Mouse (Mus musculus) kidney, embryonic 14.5 days (tissue): Measurements from ENCODE around the gene Rnft2. TPM values are rescaled to one million over a fixed set of nuclear protein-coding genes. Genes with fewer than 3 reads are reported as not detected.

Source experiments
- ATAC-seq: fragments of 200-750 bp; cut with Nextera tagmentation; 2 replicates; pipeline ENCODE4 v1.8.0; 2017; ENCODE audit warnings: moderate number of reproducible peaks, mild to moderate bottlenecking, moderate TSS enrichment, moderate library complexity; ENCODE audit not compliant: low FRiP score, low TSS enrichment
- H3K27ac ChIP-seq: fragments of 300-500 bp; sonication (generic); 2 replicates; pipeline ENCODE4 v1.5.1; 2014; ENCODE audit warnings: low read depth, mild to moderate bottlenecking, low read length, moderate library complexity, mixed read lengths
- H3K27me3 ChIP-seq: fragments of 300-500 bp; sonication (generic); 2 replicates; pipeline ENCODE4 v1.6.1; 2014; ENCODE audit warnings: mild to moderate bottlenecking, low read length; ENCODE audit not compliant: control insufficient read depth, insufficient read depth
- H3K36me3 ChIP-seq: fragments of 300-500 bp; sonication (generic); 2 replicates; pipeline ENCODE4 v1.6.1; 2014; ENCODE audit warnings: low read length, mixed read lengths; ENCODE audit not compliant: control insufficient read depth, insufficient read depth
- H3K4me1 ChIP-seq: fragments of 300-500 bp; sonication (generic); 2 replicates; pipeline ENCODE4 v1.6.1; 2014; ENCODE audit warnings: low read length, mixed read lengths; ENCODE audit not compliant: control insufficient read depth, insufficient read depth
- H3K4me2 ChIP-seq: fragments of 300-500 bp; sonication (generic); replicated peaks from 2 replicates; pipeline ENCODE4 v1.6.1; 2014; ENCODE audit warnings: low read depth, mild to moderate bottlenecking, low read length
- H3K4me3 ChIP-seq: fragments of 300-500 bp; sonication (generic); 2 replicates; pipeline ENCODE4 v1.5.1; 2014; ENCODE audit warnings: mild to moderate bottlenecking, low read length
- H3K9ac ChIP-seq: fragments of 300-500 bp; sonication (generic); 2 replicates; pipeline ENCODE4 v1.6.1; 2014; ENCODE audit warnings: low read depth, mild to moderate bottlenecking, low read length, moderate library complexity
- H3K9me3 ChIP-seq: fragments of 300-500 bp; sonication (generic); 2 replicates; pipeline ENCODE4 v1.6.1; 2016; ENCODE audit warnings: low read length; ENCODE audit not compliant: control insufficient read depth
- WGBS: fragments of 180-500 bp; shearing (Covaris S2); extraction: QIAGEN DNeasy Blood & Tissue Kit; methylation state at CpG from one replicate; pipeline ENCODE4 v1.1.7; 2014; 5-methylcytosine and 5-hydroxymethylcytosine counted together
- polyA plus RNA-seq: library from polyadenylated mRNA; unstranded; fragments of >200 nt; fragmentation: Nextera tagmentation; extraction: Ambion mirVana; gene quantifications from 2 replicates; pipeline ENCODE4 v1.2.1, GENCODE M21; 2014

The Rnft2 gene
- polyA plus RNA-seq, 1 experiment from 2014 or later = 4.2 TPM

- H3K36me3 ChIP-seq = no peaks in the 10 kb centered on the region
- H3K9me3 ChIP-seq = no peaks in the 10 kb centered on the region; the same call in 1 of the 2 replicates
- no peak for ATAC-seq
- peaks cover 15% of the 10 kb centered on the region for H3K4me1 ChIP-seq
- no peak overlapping the region for H3K9ac ChIP-seq
- WGBS = 1% methylated on average over 27 of the region's 27 CpGs
- peak overlapping the region; percentile 34 for H3K4me3 ChIP-seq
- H3K4me2 ChIP-seq = peak overlapping the region; percentile 41
- peaks cover 72% of the 10 kb centered on the region for H3K27me3 ChIP-seq
- H3K27ac ChIP-seq = no peak overlapping the region
Observed at GRCm38 (mm10) chr5:118172078-118172723, 72.7 kb downstream of the Rnft2 start.

- ATAC-seq = no peak
- Histone ChIP-seq H3K9ac (no peak overlapping the region), H3K4me2 (peak overlapping the region; percentile 41), H3K4me3 (peak overlapping the region; percentile 34), H3K4me1 (peaks cover 15% of the 10 kb centered on the region), H3K36me3 (no peaks in the 10 kb centered on the region), H3K27ac (no peak overlapping the region), H3K9me3 (no peaks in the 10 kb centered on the region; the same call in 1 of the 2 replicates), H3K27me3 (peaks cover 75% of the 10 kb centered on the region)
- WGBS = under 1% methylated on average over 36 of the region's 36 CpGs
Observed at GRCm38 (mm10) chr5:118171665-118172064, 73.3 kb downstream of the Rnft2 start.

- H3K4me2 ChIP-seq = peak overlapping the region; percentile 41
Observed at GRCm38 (mm10) chr5:118170888-118171529, 73.9 kb downstream of the Rnft2 start.

GRCm38 (mm10) chr5:118169222-118170221 is 75.4 kb downstream of the Rnft2 start:
- Histone ChIP-seq H3K36me3 (no peaks in the 10 kb centered on the region), H3K9me3 (no peaks in the 10 kb centered on the region), H3K4me3 (peak overlapping the region; percentile 55), H3K27ac (no peak overlapping the region), H3K27me3 (peaks cover 72% of the 10 kb centered on the region), H3K4me2 (peak overlapping the region; percentile 97), H3K9ac (peak overlapping the region; percentile 50), H3K4me1 (peaks cover 13% of the 10 kb centered on the region)
- WGBS = 1% methylated on average over 83 of the region's 117 CpGs
- peak; percentile 33; the same call in 1 of the 2 replicates for ATAC-seq

More at GRCm38 (mm10) chr5:118170888-118171529, 73.9 kb downstream of the Rnft2 start:
- Histone ChIP-seq H3K9me3 (no peaks in the 10 kb centered on the region; the same call in 1 of the 2 replicates), H3K4me3 (peak overlapping the region; percentile 34), H3K27me3 (peaks cover 75% of the 10 kb centered on the region), H3K36me3 (no peaks in the 10 kb centered on the region), H3K4me1 (peaks cover 15% of the 10 kb centered on the region), H3K9ac (no peak overlapping the region), H3K27ac (no peak overlapping the region)
- ATAC-seq = no peak; the same call in 1 of the 2 replicates
- WGBS = under 1% methylated on average over 25 of the region's 25 CpGs

- no peaks in the 10 kb centered on the region for H3K9me3 ChIP-seq
- no peak overlapping the region for H3K4me2 ChIP-seq
- H3K4me1 ChIP-seq = peaks cover 12% of the 10 kb centered on the region
- no peak overlapping the region for H3K4me3 ChIP-seq
- no peak overlapping the region for H3K27ac ChIP-seq
- no peak for ATAC-seq
- peaks cover 63% of the 10 kb centered on the region for H3K27me3 ChIP-seq
- 70% methylated on average over 8 of the region's 8 CpGs for WGBS
- H3K9ac ChIP-seq = no peak overlapping the region
- no peaks in the 10 kb centered on the region for H3K36me3 ChIP-seq
Observed at GRCm38 (mm10) chr5:118167561-118167995, 77.3 kb downstream of the Rnft2 start.

- Histone ChIP-seq H3K27me3 (peaks cover 52% of the 10 kb centered on the region), H3K36me3 (no peaks in the 10 kb centered on the region), H3K4me3 (no peak overlapping the region), H3K9me3 (no peaks in the 10 kb centered on the region), H3K4me2 (no peak overlapping the region), H3K4me1 (peaks cover 6% of the 10 kb centered on the region; the same call in 1 of the 2 replicates), H3K27ac (no peak overlapping the region), H3K9ac (no peak overlapping the region)
- ATAC-seq = no peak
Observed at GRCm38 (mm10) chr5:118165462-118165861, 79.5 kb downstream of the Rnft2 start.

- WGBS = 68% methylated on average over 12 of the region's 12 CpGs
- peaks cover 5% of the 10 kb centered on the region; the same call in 1 of the 2 replicates for H3K4me1 ChIP-seq
- no peaks in the 10 kb centered on the region for H3K36me3 ChIP-seq
- H3K27ac ChIP-seq = no peak within 1 kb of the TSS
- no peak within 1 kb of the TSS for H3K9ac ChIP-seq
- H3K4me3 ChIP-seq = no peak within 1 kb of the TSS
- H3K9me3 ChIP-seq = no peaks in the 10 kb centered on the region
- peaks cover 44% of the 10 kb centered on the region for H3K27me3 ChIP-seq
- no peak for ATAC-seq
- H3K4me2 ChIP-seq = no peak within 1 kb of the TSS
Observed at GRCm38 (mm10) chr5:118164581-118164980, 80.3 kb downstream of the Rnft2 start, which contains the start of gene Hrk. Hrk (plus strand) TSS chr5:118164648.

GRCm38 (mm10) chr5:118160691-118161090 is 84.2 kb downstream of the Rnft2 start:
- Histone ChIP-seq H3K9me3 (no peaks in the 10 kb centered on the region), H3K27ac (no peak overlapping the region), H3K9ac (no peak overlapping the region), H3K4me3 (no peak overlapping the region), H3K4me1 (no peaks in the 10 kb centered on the region), H3K4me2 (no peak overlapping the region), H3K36me3 (no peaks in the 10 kb centered on the region), H3K27me3 (peaks cover 17% of the 10 kb centered on the region)
- whole genome bisulfite sequencing = 31% methylated on average over 4 of the region's 4 CpGs
- ATAC-seq = no peak
